Mouse (Mus musculus) macrophage (primary cell): Measurements from ENCODE around the gene Fads2. TPM values are rescaled to one million over a fixed set of nuclear protein-coding genes. Genes with fewer than 3 reads are reported as not detected.
A peak's percentile ranks its signal among the peaks of the same experiment; 100 is the strongest.
"Not testable (repeated sequence)": the region's sequence is repeated elsewhere in the genome, so short reads cannot be mapped to it uniquely, and the experiment has no call there.

ENCODE experiments used
- H3K27ac ChIP-seq: fragments of 350-480 bp; formaldehyde crosslinking; 2 replicates; pipeline ENCODE4 v1.9.0; 2021
- H3K36me3 ChIP-seq: fragments of 350-480 bp; formaldehyde crosslinking; 2 replicates; pipeline ENCODE4 v1.9.0; 2021; ENCODE audit errors: inconsistent target
- H3K4me3 ChIP-seq: fragments of 350-480 bp; formaldehyde crosslinking; 2 replicates; pipeline ENCODE4 v1.9.0; 2021; ENCODE audit errors: inconsistent target
- H3K79me2 ChIP-seq: fragments of 350-480 bp; formaldehyde crosslinking; 2 replicates; pipeline ENCODE4 v1.9.0; 2021; ENCODE audit errors: inconsistent target
- WGBS: methylation state at CpG from one replicate; pipeline ENCODE4 v1.1.7; 2026; ENCODE audit warnings: inconsistent platforms; ENCODE audit not compliant: missing documents; 5-methylcytosine and 5-hydroxymethylcytosine counted together
- polyA plus RNA-seq: library from polyadenylated mRNA; stranded (reverse); fragments of 250-400 nt; gene quantifications from 3 replicates; pipeline ENCODE4 v1.2.4, GENCODE M21; 2018; ENCODE audit warnings: inconsistent platforms
- total RNA-seq, 78 experiments: library from RNA; depleted of rRNA; stranded (reverse); fragments of 250-400 nt; gene quantifications; 1 replicate in 9 of 78; 2 replicates in 24 of 78; 3 replicates in 43 of 78; 4 replicates in 2 of 78; pipeline ENCODE4 v1.2.4; 2018; ENCODE audit warnings: inconsistent platforms in 56 of 78

Fads2 gene
- 10 to 100 TPM in 1 of 26 experiments, 1 to 10 TPM in 17, under 1 TPM in 7, not detected in 1; 0.31 to 12.3 (median 1.9) TPM for total RNA-seq (2018; cell fraction: chromatin; rRNA removed)
- 10 to 100 TPM in 17 of 26 experiments, 1 to 10 TPM in 9; 3.9 to 31.5 (median 11.2) TPM for total RNA-seq (2018; cell fraction: cytosol; rRNA removed)
- 10 to 100 TPM in 10 of 26 experiments, 1 to 10 TPM in 16; 1.9 to 29.5 (median 7.2) TPM for total RNA-seq (2018; cell fraction: nucleus; rRNA removed)
- 3.4 to 12.4 TPM (median 9.7 TPM) in 3 replicates for polyA plus RNA-seq

DNA sequence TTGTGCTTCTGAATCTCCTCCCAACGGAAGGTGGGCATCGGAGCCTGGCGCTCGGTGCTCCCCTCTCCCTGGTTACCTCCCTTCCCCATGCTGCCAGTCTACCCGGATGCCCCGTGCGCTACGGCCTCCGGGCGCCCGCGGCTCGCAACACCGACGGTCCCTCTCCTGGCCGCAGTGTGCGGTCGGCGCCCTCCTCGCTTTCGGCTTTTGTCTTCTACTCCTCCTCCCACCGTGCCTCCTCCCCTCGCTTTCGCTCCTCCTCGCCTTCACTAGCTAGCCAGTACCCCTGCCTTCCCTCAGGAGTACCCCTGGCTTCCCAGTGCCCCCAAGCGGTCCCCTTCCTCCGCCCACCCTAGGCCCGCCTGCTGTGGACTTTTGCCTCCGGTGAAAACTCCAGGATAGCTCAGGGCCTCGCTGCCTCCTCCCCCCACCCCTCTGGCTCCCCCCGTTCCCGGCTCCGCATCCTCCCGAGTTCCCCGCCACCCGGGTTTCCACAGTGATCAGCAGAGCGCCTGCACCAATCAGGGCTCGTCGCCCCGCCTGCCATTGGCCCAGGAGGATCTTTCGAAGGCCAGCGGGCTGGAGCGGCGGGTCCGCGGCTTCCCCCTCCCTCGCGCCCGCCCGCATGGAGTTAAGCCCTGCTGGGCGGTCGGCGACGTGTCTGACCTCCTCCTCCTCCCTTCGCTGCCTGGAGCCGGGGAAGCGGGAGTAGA is at the start of gene Fads2:
TSS of gene Fads2 (minus strand) at position 406 of the 713 bp plus-strand sequence.
- WGBS: under 1% methylated on average over 43 of the region's 57 CpGs
- Histone ChIP-seq H3K27ac (peak within 1 kb of the TSS; percentile 73), H3K36me3 (no peaks in the 10 kb centered on the region), H3K4me3 (peak within 1 kb of the TSS; percentile 86), H3K79me2 (no peaks in the 10 kb centered on the region)

DNA sequence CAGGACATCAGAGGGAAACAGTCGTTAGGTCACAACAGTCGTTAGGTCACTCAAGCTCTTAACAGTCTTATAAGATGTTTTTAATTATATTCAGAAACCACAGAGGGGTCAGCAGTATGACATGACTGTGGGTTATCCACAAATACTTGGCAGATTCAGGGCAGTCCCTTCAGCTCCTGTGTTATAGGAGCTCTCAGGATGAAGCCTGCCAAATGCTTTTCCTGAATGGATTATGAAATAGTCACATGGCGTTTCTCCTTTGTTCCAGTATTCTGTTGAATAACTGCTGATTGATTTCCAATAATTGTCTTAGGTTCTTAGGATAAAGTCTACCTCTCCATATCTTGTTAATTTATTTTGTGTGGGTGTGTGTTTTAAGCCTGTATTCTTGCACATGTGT is 47.6 kb upstream of the Fads2 start:
- H3K79me2 ChIP-seq: no peaks in the 10 kb centered on the region
- no peak overlapping the region for H3K4me3 ChIP-seq
- H3K27ac ChIP-seq: no peak overlapping the region
- 73% methylated on average over 3 of the region's 3 CpGs for WGBS
- H3K36me3 ChIP-seq: no peaks in the 10 kb centered on the region

GRCm38 (mm10) chr19:10148555-10148954 is 47.0 kb upstream of the Fads2 start:
- Histone ChIP-seq H3K4me3 (no peak overlapping the region), H3K27ac (no peak overlapping the region), H3K79me2 (no peaks in the 10 kb centered on the region), H3K36me3 (no peaks in the 10 kb centered on the region)
- WGBS: 97% methylated on average over 6 of the region's 6 CpGs

DNA sequence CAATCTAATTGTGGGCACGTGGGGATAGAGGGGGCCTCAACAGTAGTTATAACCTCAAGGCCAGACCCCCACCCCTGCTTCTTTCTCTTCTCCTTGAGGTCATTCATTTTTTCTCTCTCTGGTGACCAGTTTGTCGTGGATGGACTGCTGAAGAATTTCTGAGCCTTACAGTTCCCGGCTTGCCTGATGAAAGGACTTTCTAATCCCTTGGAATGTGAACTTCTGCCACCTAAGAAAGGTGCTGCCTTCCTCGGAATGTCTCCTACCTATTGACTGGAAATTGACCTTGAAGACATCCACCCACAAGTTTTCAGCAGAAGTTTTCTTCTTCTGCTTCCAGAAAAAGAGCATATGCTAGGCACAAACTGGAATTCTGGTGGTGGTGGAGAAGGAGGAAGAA is 42.9 kb upstream of the Fads2 start:
- Histone ChIP-seq H3K36me3 (no peaks in the 10 kb centered on the region), H3K4me3 (no peak overlapping the region), H3K79me2 (no peaks in the 10 kb centered on the region), H3K27ac (no peak overlapping the region)
- 80% methylated on average over 4 of the region's 4 CpGs for WGBS

GRCm38 (mm10) chr19:10143667-10144066 is 42.1 kb upstream of the Fads2 start:
- Histone ChIP-seq H3K27ac (no peak overlapping the region), H3K79me2 (no peaks in the 10 kb centered on the region), H3K4me3 (no peak overlapping the region), H3K36me3 (no peaks in the 10 kb centered on the region)
- WGBS: 69% methylated on average over 2 of the region's 2 CpGs

DNA sequence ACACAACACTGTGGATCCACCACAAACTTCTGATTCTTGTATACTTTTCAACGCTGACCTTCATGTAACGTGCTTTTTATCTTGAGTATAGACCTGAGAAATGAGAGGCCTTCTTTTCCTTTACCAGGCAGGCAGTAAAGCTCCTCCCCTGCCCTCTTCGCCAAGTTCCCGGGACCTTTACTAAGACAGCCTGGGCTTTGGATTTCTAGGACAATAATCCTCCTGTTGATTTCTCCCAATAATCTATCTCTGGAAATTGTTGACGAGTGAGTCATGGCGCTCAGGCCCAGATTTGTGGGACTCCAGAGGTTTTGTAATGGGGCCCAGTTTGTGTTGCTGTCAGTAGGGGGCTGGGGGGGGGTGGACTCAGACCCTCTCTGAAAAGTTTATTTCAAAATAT is 38.2 kb upstream of the Fads2 start:
- Histone ChIP-seq H3K27ac (no peak overlapping the region), H3K4me3 (no peak overlapping the region), H3K36me3 (no peaks in the 10 kb centered on the region), H3K79me2 (no peaks in the 10 kb centered on the region)
- WGBS: 89% methylated on average over 6 of the region's 6 CpGs

- Histone ChIP-seq H3K27ac (no peak overlapping the region), H3K36me3 (no peaks in the 10 kb centered on the region), H3K79me2 (no peaks in the 10 kb centered on the region), H3K4me3 (no peak overlapping the region)
- 92% methylated on average over 5 of the region's 5 CpGs for WGBS
These were observed 35.9 kb upstream of the Fads2 start for GRCm38 (mm10) chr19:10137423-10137822.

DNA sequence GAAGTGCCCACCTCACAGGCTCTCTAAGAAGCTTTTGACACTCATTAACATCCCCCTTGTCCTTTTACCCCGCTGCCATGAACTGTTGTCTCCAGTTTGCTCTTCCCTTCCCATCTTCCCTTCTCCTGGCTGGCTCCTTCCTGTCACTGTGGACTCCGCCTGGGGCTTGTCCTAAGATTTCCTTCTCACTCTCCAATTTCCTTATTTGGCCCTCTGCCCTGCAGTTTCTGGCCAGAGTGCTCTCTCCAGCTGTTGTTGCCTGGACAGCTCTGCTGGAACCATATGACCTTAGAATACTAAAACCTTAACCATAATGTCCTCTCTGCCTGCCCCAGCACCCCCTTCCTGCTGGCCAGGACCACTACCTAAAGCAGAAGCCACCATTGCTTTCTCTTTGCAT is 33.1 kb upstream of the Fads2 start:
- Histone ChIP-seq H3K27ac (no peak overlapping the region), H3K79me2 (no peaks in the 10 kb centered on the region), H3K4me3 (no peak overlapping the region), H3K36me3 (no peaks in the 10 kb centered on the region)
- 95% methylated on average over 2 of the region's 2 CpGs for WGBS

GRCm38 (mm10) chr19:10129547-10129946 is 28.0 kb upstream of the Fads2 start:
- H3K4me3 ChIP-seq, H3K36me3 ChIP-seq, H3K27ac ChIP-seq, H3K79me2 ChIP-seq: not testable (repeated sequence)
- WGBS: 92% methylated on average over 7 of the region's 7 CpGs

DNA sequence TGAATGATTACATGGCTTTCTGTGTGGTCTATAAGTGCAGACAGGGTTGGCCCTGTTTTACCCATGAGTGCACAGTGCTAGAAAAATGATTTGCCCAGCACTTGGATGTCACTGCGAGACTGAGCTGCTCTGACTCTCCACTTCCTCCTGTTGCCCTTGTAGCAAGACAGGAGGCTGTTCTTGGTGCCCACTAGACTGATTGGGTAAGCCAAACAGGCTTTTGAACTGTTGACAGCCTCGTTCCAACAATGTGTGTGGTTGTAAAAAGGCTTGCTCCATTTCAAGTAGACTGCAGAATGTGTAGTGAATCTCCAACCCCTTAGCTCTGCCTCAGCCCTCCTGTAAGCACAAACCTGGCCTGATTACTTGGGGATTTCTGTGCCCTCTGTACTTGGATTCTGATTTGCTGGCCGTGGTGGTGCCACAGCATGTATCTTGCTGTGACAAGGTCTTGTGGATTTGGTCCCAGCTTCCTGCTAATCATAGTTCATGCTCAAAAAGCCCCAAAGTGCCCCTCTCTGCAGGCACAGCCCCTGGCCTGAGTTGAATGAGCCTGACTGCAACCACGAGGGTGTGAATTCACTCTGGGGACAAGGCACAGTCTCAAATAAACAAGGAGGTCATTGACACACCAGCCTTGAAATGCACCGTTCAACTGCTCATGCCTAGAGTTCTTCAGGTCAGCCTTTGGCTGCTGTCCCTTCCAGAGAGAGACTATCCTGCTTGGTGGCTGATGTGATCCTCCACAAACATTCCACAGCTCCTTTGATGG is 25.1 kb upstream of the Fads2 start:
- no peak overlapping the region for H3K27ac ChIP-seq
- H3K79me2 ChIP-seq: no peaks in the 10 kb centered on the region
- WGBS: 36% methylated on average over 5 of the region's 5 CpGs
- H3K36me3 ChIP-seq: no peaks in the 10 kb centered on the region
- H3K4me3 ChIP-seq: no peak overlapping the region

DNA sequence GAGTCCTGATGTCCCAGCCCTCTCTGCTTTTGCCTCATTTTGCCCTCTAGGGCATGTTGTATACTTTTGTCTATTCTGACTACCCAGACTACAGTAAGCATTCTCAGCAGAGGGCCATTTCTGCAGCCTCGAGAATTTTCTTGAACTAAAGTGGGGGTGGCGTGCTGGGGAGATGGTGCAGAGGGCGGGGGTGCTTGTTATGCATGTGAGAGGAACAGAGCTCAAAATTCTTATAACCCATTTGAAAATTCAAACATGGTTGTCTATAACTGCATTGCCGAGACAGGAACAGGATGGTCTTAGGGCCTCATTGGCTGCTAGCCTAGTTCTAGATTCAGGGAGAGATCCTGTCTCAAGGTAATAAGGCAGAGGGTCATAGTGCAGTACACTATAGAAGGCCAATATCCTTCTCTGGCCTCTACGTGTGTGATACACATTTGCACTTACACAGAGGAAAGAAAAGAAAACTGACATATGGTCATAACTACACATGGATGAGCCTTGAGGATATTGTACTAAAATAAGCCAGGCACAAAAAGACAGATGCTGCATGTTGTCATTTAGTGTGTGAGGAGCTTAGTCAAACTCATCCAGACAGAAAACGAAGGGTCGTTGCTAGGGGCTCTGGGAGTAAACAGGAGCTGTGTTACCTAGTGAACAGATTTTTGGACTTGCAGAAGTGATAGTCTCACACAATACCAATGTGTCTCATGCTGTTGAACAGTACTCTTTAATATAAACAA is 22.5 kb upstream of the Fads2 start:
- Histone ChIP-seq H3K79me2 (no peaks in the 10 kb centered on the region), H3K27ac (no peak overlapping the region), H3K36me3 (no peaks in the 10 kb centered on the region), H3K4me3 (no peak overlapping the region)
- 90% methylated on average over 7 of the region's 7 CpGs for WGBS

DNA sequence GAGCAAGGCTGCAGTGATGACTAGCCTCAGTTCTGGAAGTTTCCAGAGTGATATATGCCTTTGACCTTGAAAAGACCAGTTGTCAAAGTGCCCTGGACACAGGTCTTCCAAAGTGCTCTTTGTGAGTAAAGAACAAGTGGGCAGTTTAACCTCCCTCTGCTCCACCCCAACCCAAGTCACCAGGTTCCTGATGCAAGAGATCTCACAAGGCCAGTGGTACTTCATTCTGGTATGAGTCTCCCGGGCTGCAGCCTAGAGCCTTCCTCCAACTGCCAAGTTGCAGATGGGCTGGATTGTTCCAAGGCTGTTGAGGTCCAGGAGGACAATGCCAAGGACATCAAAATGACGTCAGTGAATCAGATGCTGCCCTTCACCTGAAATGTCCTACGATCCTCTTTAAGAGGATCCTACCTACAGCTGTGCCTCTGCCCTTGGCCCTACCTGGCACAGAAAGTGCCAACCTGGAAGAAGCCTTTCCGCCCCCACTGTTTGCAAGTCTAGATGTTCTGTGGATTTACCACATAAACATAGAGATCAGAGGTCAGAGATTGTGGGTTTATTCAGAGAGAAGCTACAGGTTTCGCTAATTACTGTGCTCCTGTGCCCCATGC is 20.6 kb upstream of the Fads2 start:
- Histone ChIP-seq H3K36me3 (no peaks in the 10 kb centered on the region), H3K27ac (no peak overlapping the region), H3K4me3 (no peak overlapping the region), H3K79me2 (no peaks in the 10 kb centered on the region)
- 95% methylated on average over 5 of the region's 5 CpGs for WGBS

DNA sequence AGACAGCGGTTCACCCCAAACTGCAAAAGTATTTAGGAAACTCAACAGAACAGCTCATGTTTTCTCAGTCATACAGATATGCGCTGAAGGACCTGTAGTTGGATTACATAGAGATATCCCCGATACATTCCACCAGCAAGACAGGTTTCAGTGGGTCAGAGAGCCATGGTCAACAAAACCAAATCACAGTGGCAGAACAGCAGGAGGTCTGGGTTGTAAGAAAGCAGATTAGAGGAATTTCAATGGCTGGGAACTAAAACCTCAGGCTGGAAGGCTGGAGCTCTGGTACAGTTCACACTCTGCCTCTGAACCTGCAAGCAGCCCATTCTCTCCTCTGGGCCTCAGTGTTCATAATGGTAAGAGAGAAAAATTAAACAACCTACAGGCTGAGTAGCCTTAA is 15.1 kb upstream of the Fads2 start:
- Histone ChIP-seq H3K4me3 (no peak overlapping the region), H3K79me2 (no peaks in the 10 kb centered on the region), H3K27ac (no peak overlapping the region), H3K36me3 (no peaks in the 10 kb centered on the region)
- WGBS: 96% methylated on average over 3 of the region's 3 CpGs
